Mouse (Mus musculus) kidney, embryonic 16.5 days (tissue): Measurements from ENCODE around the gene Pip4k2c. TPM values are rescaled to one million over a fixed set of nuclear protein-coding genes. Genes with fewer than 3 reads are reported as not detected.

Experiments
- ATAC-seq: fragments of 200-750 bp; cut with Nextera tagmentation; 2 replicates; pipeline ENCODE4 v1.8.0; 2017; ENCODE audit warnings: moderate TSS enrichment; ENCODE audit not compliant: low FRiP score, low TSS enrichment
- H3K27ac ChIP-seq: fragments of 300-500 bp; sonication (generic); 2 replicates; pipeline ENCODE4 v1.5.1; 2014; ENCODE audit warnings: low read length
- H3K27me3 ChIP-seq: fragments of 300-500 bp; sonication (generic); 2 replicates; pipeline ENCODE4 v1.6.1; 2014; ENCODE audit warnings: low read length, control low read depth, mixed read lengths; ENCODE audit not compliant: insufficient read depth
- H3K36me3 ChIP-seq: fragments of 300-500 bp; sonication (generic); 2 replicates; pipeline ENCODE4 v1.6.1; 2014; ENCODE audit warnings: low read length, control low read depth, mixed read lengths; ENCODE audit not compliant: insufficient read depth
- H3K4me1 ChIP-seq: fragments of 300-500 bp; sonication (generic); 2 replicates; pipeline ENCODE4 v1.6.1; 2014; ENCODE audit warnings: low read length, control low read depth, mixed read lengths; ENCODE audit not compliant: insufficient read depth
- H3K4me2 ChIP-seq: fragments of 300-500 bp; sonication (generic); replicated peaks from 2 replicates; pipeline ENCODE4 v1.6.1; 2014; ENCODE audit warnings: low read depth, low read length
- H3K4me3 ChIP-seq: fragments of 300-500 bp; sonication (generic); 2 replicates; pipeline ENCODE4 v1.5.1; 2014; ENCODE audit warnings: mild to moderate bottlenecking, low read length
- H3K9ac ChIP-seq: fragments of 300-500 bp; sonication (generic); replicated peaks from 2 replicates; pipeline ENCODE4 v1.6.1; 2014; ENCODE audit warnings: low read length
- H3K9me3 ChIP-seq: fragments of 300-500 bp; sonication (generic); 2 replicates; pipeline ENCODE4 v1.6.1; 2016; ENCODE audit warnings: low read length, control low read depth
- WGBS: fragments of 180-500 bp; shearing (Covaris S2); extraction: QIAGEN DNeasy Blood & Tissue Kit; methylation state at CpG from one replicate; pipeline ENCODE4 v1.1.7; 2014; 5-methylcytosine and 5-hydroxymethylcytosine counted together
- polyA plus RNA-seq: library from polyadenylated mRNA; unstranded; fragments of >200 nt; fragmentation: Nextera tagmentation; extraction: Ambion mirVana; gene quantifications from 2 replicates; pipeline ENCODE4 v1.2.1, GENCODE M21; 2015

Pip4k2c gene
- polyA plus RNA-seq: 50.9 and 52.2 TPM in 2 replicates

DNA sequence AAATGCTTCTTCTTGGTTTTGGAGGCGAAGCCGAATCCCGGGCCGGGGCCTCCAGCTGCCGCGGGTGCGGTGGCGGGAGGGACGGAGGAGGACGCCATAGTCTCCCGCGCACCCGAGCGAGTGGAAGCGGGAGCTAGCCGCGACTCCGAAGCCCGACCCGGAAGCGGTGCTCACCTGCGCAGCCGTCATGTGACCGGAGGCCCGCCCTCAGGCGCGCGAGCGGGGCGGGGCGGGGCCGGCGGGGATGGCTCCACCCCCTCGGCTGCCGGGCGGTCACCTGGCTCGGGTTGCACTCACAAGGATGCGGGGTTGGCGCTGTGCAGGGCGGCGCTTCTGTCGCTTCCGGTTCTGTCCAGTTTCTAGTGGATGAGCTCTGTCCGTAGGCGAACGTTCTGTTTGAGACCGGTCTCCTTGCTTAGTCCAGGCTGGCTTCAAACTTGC lies at the start of gene Pip4k2c:
Gene Pip4k2c, minus strand, starts transcription at position 172 of the 441 bp plus-strand sequence.
- peak within 1 kb of the TSS; percentile 77 for H3K4me3 ChIP-seq
- no peaks in the 10 kb centered on the region for H3K9me3 ChIP-seq
- ATAC-seq: peak; percentile 97
- no peaks in the 10 kb centered on the region for H3K27me3 ChIP-seq
- peak within 1 kb of the TSS; percentile 88 for H3K9ac ChIP-seq
- peaks cover 12% of the 10 kb centered on the region for H3K4me1 ChIP-seq
- H3K4me2 ChIP-seq: peak within 1 kb of the TSS; percentile 87
- peaks cover 7% of the 10 kb centered on the region for H3K36me3 ChIP-seq
- peak within 1 kb of the TSS; percentile 93 for H3K27ac ChIP-seq
- under 1% methylated on average over 47 of the region's 47 CpGs for WGBS

DNA sequence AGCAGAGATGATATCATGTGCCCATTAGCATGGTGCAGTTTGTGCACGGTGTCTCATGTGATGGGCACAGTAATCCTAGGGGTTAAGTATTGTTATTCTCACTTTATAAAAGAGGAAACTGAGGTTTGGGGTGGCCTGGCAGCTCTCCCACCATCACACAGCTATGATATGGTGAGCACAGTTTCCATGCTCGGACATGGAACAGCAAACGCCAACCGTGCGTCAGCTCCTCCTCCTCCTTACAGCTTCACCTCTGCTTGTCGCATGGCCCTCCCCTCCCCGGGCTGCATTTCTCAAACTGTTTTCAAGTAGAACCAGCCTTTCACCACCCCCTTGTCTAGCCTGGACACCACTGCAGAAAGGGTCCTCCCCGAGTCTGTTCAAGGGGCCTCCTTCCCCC lies 47.1 kb upstream of the Pip4k2c start:
- Histone ChIP-seq H3K9ac (no peak overlapping the region), H3K4me2 (no peak overlapping the region), H3K9me3 (no peaks in the 10 kb centered on the region), H3K27ac (no peak overlapping the region), H3K36me3 (no peaks in the 10 kb centered on the region), H3K4me3 (no peak overlapping the region), H3K4me1 (no peaks in the 10 kb centered on the region), H3K27me3 (peaks cover 23% of the 10 kb centered on the region)
- 72% methylated on average over 8 of the region's 8 CpGs for WGBS
- no peak for ATAC-seq

DNA sequence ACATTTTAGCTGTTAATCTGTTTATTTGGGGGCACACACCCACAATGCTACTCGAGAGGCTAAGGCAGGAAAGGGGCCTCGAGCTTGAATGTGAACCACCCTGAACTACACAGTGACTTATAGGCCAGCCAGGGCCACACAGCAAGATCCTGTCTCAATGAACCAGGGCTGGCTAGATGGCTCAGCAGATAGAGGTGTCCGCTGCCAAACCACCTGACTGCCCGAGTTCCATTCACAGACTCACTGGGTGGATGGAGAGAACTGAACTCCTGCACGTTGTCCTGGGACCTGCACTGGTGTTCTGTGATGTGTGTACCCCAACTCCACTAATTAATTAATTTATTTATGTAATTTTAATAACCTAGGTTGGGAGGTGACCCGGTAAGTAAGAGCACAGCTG lies 46.4 kb upstream of the Pip4k2c start:
- no peak for ATAC-seq
- Histone ChIP-seq H3K4me3 (no peak overlapping the region), H3K4me2 (no peak overlapping the region), H3K27me3 (peaks cover 16% of the 10 kb centered on the region), H3K36me3 (no peaks in the 10 kb centered on the region), H3K9ac (no peak overlapping the region), H3K27ac (no peak overlapping the region), H3K4me1 (no peaks in the 10 kb centered on the region), H3K9me3 (no peaks in the 10 kb centered on the region)
- WGBS: 74% methylated on average over 6 of the region's 6 CpGs

DNA sequence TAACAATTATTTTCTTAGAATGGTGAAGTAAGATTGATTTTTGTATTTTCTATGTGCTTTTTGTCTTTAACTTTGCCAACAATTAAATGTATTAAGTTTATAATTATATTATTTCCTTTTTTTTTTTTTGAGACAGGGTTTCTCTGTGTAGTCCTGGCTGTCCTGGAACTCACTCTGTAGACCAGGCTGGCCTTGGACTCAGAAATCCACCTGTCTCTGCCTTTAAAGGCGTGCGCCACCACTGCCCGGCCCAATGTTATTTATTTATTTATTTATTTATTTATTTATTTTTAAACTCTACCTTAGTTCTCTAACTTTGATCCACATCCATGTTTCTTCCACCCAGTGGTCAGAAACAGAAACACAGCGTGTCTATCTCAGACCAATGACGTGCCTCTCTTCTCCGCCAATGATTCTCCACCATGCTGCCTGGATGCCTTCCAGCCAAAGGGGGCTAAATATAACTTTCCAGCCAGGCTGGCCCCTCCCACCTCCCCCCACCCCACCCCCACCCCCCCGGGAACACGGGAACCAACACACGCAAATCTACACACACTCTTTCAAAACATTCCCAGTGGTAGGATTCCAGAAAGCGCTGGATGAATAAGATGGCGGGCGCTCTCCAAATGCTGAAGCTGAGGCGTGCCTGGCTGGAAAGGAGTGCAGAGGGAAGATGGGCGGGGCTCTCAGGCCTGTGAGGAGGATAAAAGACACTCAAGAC lies 44.4 kb upstream of the Pip4k2c start:
- H3K27ac ChIP-seq: no peak overlapping the region
- H3K36me3 ChIP-seq: no peaks in the 10 kb centered on the region
- 0 out of 2 replicates have a peak overlapping the region, but pooled peaks have one; percentile 27 for H3K4me2 ChIP-seq
- H3K4me3 ChIP-seq: no peak overlapping the region
- H3K9ac ChIP-seq: no peak overlapping the region
- ATAC-seq: peak; percentile 74
- 21% methylated on average over 14 of the region's 14 CpGs for WGBS
- H3K4me1 ChIP-seq: no peaks in the 10 kb centered on the region
- no peaks in the 10 kb centered on the region for H3K27me3 ChIP-seq
- H3K9me3 ChIP-seq: no peaks in the 10 kb centered on the region

DNA sequence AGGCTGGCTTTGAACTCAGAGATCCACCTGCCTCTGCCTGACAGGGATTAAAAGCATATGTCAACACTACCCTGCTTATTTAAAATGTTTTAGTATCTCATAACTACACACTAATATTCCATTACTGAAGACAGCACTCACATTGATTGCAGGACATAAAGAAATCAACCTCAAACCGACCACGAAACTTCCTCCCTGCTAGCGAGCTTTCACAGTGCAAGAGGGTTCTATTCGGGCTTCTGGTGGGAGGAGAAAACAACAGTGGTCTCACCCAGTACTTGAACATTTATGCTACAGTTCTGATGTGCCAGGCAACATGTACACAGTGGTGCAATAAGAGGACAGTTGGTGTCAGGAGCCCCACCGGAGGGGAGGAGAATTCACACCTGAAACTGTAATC lies 39.4 kb upstream of the Pip4k2c start:
- Histone ChIP-seq H3K27me3 (no peaks in the 10 kb centered on the region), H3K4me3 (no peak overlapping the region), H3K36me3 (no peaks in the 10 kb centered on the region), H3K27ac (no peak overlapping the region), H3K4me2 (no peak overlapping the region), H3K4me1 (no peaks in the 10 kb centered on the region), H3K9me3 (no peaks in the 10 kb centered on the region), H3K9ac (no peak overlapping the region)
- 71% methylated on average over 5 of the region's 5 CpGs for WGBS
- ATAC-seq: no peak

DNA sequence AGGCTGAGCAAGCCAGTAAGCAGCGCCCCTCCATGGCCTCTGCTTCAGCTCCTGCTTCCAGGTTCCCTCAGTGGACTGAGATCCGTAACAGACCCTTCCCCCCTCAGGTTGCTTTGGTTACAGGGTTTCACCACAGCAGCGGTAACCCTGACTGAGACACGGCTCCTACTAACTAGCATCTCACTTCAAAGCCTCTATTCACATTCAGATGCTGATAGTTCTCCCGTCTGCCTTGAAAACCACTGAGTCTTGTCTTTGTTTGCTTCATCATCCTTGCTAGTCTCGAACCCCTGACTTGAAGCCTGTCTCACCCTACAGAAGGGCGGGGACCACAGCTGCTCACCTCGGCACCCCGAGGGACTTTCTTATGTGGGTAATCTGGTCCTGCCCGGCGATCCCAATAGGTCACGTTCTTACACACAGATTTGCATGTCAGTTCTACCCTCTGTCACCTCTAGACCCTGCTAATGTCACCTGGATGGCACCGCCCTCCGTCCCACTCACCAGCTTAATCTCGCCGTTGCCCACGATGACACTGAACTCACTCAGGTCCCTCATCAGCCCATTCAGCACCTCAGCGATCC lies 26.9 kb upstream of the Pip4k2c start:
- H3K4me3 ChIP-seq: no peak overlapping the region
- no peak for ATAC-seq
- H3K4me1 ChIP-seq: no peaks in the 10 kb centered on the region
- no peak overlapping the region for H3K9ac ChIP-seq
- H3K36me3 ChIP-seq: no peaks in the 10 kb centered on the region
- no peaks in the 10 kb centered on the region for H3K9me3 ChIP-seq
- no peak overlapping the region for H3K4me2 ChIP-seq
- no peak overlapping the region for H3K27ac ChIP-seq
- WGBS: 65% methylated on average over 18 of the region's 18 CpGs
- 0 out of 2 replicates have a peak, but pooled peaks cover 4% of the 10 kb centered on the region for H3K27me3 ChIP-seq

DNA sequence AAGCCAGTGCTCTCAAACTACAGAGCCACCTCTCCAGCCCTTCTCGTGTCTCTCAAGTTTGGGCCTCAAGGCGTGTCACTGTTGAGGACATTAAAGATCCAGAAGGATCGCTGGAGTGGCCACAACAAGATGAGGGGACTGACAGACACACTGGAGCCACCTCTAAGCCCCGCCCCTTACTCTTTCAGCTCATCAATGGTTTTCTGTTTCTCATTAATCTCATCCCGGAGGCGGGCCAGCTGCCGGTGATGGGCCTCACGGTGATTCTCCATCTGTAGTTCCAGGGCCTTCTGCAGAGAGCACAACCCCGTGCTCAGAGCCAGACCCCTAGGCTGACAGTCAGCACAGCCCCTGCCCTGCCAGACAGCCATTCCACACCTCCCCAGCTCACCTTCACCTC lies 25.2 kb upstream of the Pip4k2c start:
- no peaks in the 10 kb centered on the region for H3K4me1 ChIP-seq
- 44% methylated on average over 9 of the region's 9 CpGs for WGBS
- H3K9ac ChIP-seq: no peak overlapping the region
- no peak overlapping the region for H3K27ac ChIP-seq
- no peak overlapping the region for H3K4me3 ChIP-seq
- H3K4me2 ChIP-seq: no peak overlapping the region
- H3K9me3 ChIP-seq: no peaks in the 10 kb centered on the region
- no peaks in the 10 kb centered on the region for H3K36me3 ChIP-seq
- H3K27me3 ChIP-seq: 0 out of 2 replicates have a peak, but pooled peaks cover 4% of the 10 kb centered on the region
- ATAC-seq: no peak

DNA sequence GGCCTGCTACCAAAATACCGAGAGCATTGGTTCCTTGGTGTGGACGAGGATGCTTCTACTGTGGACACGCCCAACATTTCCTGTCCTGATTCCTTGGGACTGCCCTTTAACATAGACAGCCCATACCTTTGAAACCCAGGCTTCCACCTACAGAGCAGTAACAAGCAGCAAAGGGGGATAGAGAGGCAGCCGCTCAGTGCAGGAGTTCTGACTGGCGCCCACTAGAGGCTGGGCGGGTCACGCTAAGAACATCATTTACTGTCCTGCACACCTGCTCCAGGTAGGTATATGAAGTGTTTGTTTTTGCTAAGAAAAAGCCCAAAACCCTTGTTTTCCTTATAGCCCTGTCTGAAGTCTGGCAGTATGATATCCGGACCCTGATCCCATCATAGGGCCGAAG lies 21.8 kb upstream of the Pip4k2c start:
- ATAC-seq: no peak
- H3K27ac ChIP-seq: no peak overlapping the region
- no peaks in the 10 kb centered on the region for H3K27me3 ChIP-seq
- H3K4me2 ChIP-seq: no peak overlapping the region
- no peaks in the 10 kb centered on the region for H3K9me3 ChIP-seq
- no peak overlapping the region for H3K9ac ChIP-seq
- no peak overlapping the region for H3K4me3 ChIP-seq
- H3K36me3 ChIP-seq: no peaks in the 10 kb centered on the region
- 80% methylated on average over 9 of the region's 9 CpGs for WGBS
- no peaks in the 10 kb centered on the region for H3K4me1 ChIP-seq

DNA sequence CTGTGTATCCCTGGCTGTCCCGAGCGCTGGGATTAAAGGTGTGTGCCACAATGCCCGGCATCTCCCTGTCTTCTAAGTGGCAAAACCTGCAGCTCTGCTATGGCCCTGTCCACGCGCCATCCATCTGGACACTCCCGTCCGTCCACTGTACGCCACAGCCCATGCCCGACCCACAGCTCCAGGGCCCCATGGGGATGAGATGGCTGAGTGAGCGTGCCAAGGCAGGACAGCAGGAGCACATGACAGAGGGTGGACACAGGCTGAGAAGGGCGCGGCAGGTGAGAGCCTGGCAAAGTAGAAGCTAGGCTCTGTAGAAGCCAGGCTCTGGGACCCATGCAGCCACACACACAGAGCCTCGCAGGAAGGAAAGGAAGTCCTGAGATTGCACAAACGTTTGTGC lies 20.4 kb upstream of the Pip4k2c start:
- H3K27ac ChIP-seq: no peak overlapping the region
- no peaks in the 10 kb centered on the region for H3K36me3 ChIP-seq
- H3K9ac ChIP-seq: no peak overlapping the region
- 77% methylated on average over 14 of the region's 14 CpGs for WGBS
- no peak overlapping the region for H3K4me2 ChIP-seq
- H3K4me3 ChIP-seq: no peak overlapping the region
- no peaks in the 10 kb centered on the region for H3K9me3 ChIP-seq
- H3K27me3 ChIP-seq: no peaks in the 10 kb centered on the region
- ATAC-seq: no peak
- no peaks in the 10 kb centered on the region for H3K4me1 ChIP-seq

DNA sequence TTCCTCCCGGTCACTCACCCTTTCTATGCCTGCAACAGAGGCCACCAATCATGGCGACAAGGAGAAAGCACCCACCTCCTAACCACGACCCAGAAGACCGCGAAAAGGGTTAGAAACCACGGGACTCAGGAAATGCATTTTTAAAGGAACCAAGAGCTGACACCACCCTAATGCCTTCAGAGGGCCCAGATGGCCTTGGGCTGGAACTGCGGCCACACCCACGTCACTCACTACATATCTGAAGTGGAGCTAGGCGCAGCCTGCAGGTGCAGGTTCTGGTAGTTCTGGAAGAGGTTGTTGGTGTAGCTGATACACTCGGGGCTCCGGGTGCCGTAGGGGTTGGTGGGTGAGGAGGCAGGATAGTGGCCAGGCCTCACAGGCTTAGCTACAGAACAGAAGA lies 19.3 kb upstream of the Pip4k2c start:
- Histone ChIP-seq H3K9ac (no peak overlapping the region), H3K4me1 (no peaks in the 10 kb centered on the region; the same call in 1 of the 2 replicates), H3K9me3 (no peaks in the 10 kb centered on the region), H3K27ac (no peak overlapping the region), H3K27me3 (no peaks in the 10 kb centered on the region), H3K4me3 (no peak overlapping the region), H3K4me2 (no peak overlapping the region), H3K36me3 (no peaks in the 10 kb centered on the region)
- 87% methylated on average over 12 of the region's 12 CpGs for WGBS
- ATAC-seq: no peak
